ENCODE assay signal across 35 mouse cellular contexts in the genomic region with DNA sequence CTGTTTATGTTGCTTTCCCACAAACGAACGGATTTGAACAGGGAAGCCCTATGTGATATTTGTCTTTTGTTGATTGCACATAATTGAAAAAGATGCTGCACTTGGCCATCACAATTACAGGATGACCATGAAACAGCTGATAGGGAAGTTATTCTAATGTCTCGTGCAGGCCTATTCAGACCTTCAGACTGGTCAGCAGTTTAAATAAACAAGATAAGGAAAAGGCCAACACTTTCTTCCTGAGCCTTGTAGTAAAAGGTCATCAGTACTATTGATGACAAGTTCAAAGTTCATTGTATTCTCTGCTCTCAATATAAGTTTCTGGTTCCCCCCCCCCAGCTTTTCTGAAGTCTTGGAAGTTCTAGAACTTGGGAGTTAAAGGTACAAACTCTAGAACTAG. TPM values are rescaled to one million over a fixed set of nuclear protein-coding genes. Genes with fewer than 3 reads are reported as not detected.
"Had no signal": no experiment of that assay in that cellular context is flagged by ENCODE, and none has a peak within 500 bp of the region (broad histone marks: within the 10 kb centered on the region; RNA-seq: fewer than 3 reads in every experiment).

No protein-coding gene starts in this region.

- H3K9me3 ChIP-seq: forebrain, embryonic 15.5 days; heart, embryonic 10.5 days; heart, embryonic 12.5 days; hindbrain, embryonic 13.5 days; hindbrain, embryonic 15.5 days; kidney, embryonic 15.5 days; limb, embryonic 13.5 days; limb, embryonic 15.5 days had no signal

- H3K9ac ChIP-seq: forebrain, embryonic 15.5 days; forebrain, postnatal 0 days; heart, embryonic 12.5 days; hindbrain, embryonic 13.5 days; hindbrain, embryonic 15.5 days; kidney, embryonic 15.5 days; limb, embryonic 13.5 days; limb, embryonic 15.5 days had no signal

- H3K4me2 ChIP-seq: forebrain, embryonic 15.5 days; heart, embryonic 12.5 days; hindbrain, embryonic 13.5 days; hindbrain, embryonic 15.5 days; kidney, embryonic 15.5 days; limb, embryonic 13.5 days; limb, embryonic 15.5 days had no signal

- DNase-seq: forebrain, postnatal 0 days; gastrocnemius, postnatal 14 days; gastrocnemius, postnatal 36 days; heart, adult 18-20 months; heart, postnatal 10 days; kidney, adult 11 months; kidney, adult 2 months; kidney, adult 9 months; kidney, postnatal 14 days; kidney, postnatal 36 days; layer of hippocampus, adult 9-11 months had no signal

- H3K36me3 ChIP-seq: forebrain, embryonic 15.5 days; heart, embryonic 10.5 days; heart, embryonic 12.5 days; hindbrain, embryonic 13.5 days; hindbrain, embryonic 15.5 days; kidney, embryonic 15.5 days; limb, embryonic 13.5 days; limb, embryonic 15.5 days had no signal

- H3K27me3 ChIP-seq: forebrain, embryonic 15.5 days; hindbrain, embryonic 15.5 days; kidney, embryonic 15.5 days; limb, embryonic 13.5 days; limb, embryonic 15.5 days had no signal

- H3K4me3 ChIP-seq: forebrain, embryonic 15.5 days; heart, embryonic 10.5 days; heart, embryonic 12.5 days; hindbrain, embryonic 13.5 days; hindbrain, embryonic 15.5 days; kidney, embryonic 15.5 days; left cerebral cortex, adult 2 months; limb, embryonic 13.5 days; limb, embryonic 15.5 days had no signal

- H3K27ac ChIP-seq: forebrain, embryonic 15.5 days; heart, embryonic 10.5 days; hindbrain, embryonic 13.5 days; hindbrain, embryonic 15.5 days; hindbrain, postnatal 0 days; kidney, embryonic 15.5 days; kidney, postnatal 0 days; left cerebral cortex, adult 2 months; limb, embryonic 13.5 days; limb, embryonic 15.5 days had no signal

- H3K4me1 ChIP-seq: forebrain, embryonic 15.5 days; heart, embryonic 10.5 days; heart, embryonic 12.5 days; hindbrain, embryonic 13.5 days; hindbrain, embryonic 15.5 days; kidney, embryonic 15.5 days; limb, embryonic 13.5 days; limb, embryonic 15.5 days had no signal

- ATAC-seq: forebrain, embryonic 15.5 days; forebrain, postnatal 0 days; hindbrain, postnatal 0 days; intestine, embryonic 16.5 days had no signal

RNA-seq across cellular contexts. Expression of gene Clrn2, which starts 29.1 kb away (rescaled TPM):
- total RNA-seq: forebrain, postnatal 0 days; gastrocnemius, adult 18-20 months; gastrocnemius, adult 8-10 months; gastrocnemius, postnatal 14 days; gastrocnemius, postnatal 36 days; heart, adult 18-20 months; heart, adult 8-10 months; heart, postnatal 10 days; heart, postnatal 25 days; hematopoietic stem cell, adult 5-6 weeks; hindbrain, postnatal 0 days had no signal
- polyA plus RNA-seq: forebrain, postnatal 0 days; gonadal fat pad, adult 2 months; heart, embryonic 10.5 days; heart, embryonic 12.5 days; heart, embryonic 14.5 days; heart, embryonic 16.5 days; hindbrain, embryonic 11.5 days; intestine, embryonic 14.5 days; intestine, embryonic 16.5 days; kidney, adult 2 months; kidney, embryonic 15.5 days; kidney, postnatal 0 days; large intestine, adult 2 months; limb, embryonic 11.5 days; limb, embryonic 13.5 days; limb, embryonic 15.5 days had no signal
